Mouse (Mus musculus) ES-CJ7 (cell line): Measurements from ENCODE around the gene Armc12.
A peak's percentile ranks its signal among the peaks of the same experiment; 100 is the strongest.

Source experiments
- DNase-seq: peaks from one replicate; pipeline ENCODE4 v3.0.0; 2011; ENCODE audit warnings: low read depth, low spot score

The Armc12 gene

DNA sequence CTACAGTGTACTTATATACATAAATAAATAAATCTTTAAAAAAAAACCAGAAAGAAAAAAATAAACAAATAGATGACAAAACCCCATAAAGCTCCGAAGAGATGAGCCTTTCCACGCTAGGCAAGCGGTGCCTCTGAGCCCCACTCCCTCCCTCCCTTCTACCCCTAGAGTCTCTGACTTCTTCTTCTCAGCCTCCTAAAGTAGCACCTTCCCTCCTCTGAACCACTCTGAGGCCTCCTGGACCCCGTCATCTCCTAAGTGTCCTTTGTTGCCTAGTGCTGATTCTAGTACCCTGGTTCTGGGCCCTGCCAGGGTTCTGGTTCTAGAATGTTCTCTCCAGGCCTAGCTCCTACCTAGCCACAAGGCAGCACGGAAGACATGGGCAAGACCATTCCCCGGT, at the start of gene Armc12:
Armc12 (plus strand) TSS at position 301 of the 400 bp plus-strand sequence.
- DNase-seq = no peak

DNA sequence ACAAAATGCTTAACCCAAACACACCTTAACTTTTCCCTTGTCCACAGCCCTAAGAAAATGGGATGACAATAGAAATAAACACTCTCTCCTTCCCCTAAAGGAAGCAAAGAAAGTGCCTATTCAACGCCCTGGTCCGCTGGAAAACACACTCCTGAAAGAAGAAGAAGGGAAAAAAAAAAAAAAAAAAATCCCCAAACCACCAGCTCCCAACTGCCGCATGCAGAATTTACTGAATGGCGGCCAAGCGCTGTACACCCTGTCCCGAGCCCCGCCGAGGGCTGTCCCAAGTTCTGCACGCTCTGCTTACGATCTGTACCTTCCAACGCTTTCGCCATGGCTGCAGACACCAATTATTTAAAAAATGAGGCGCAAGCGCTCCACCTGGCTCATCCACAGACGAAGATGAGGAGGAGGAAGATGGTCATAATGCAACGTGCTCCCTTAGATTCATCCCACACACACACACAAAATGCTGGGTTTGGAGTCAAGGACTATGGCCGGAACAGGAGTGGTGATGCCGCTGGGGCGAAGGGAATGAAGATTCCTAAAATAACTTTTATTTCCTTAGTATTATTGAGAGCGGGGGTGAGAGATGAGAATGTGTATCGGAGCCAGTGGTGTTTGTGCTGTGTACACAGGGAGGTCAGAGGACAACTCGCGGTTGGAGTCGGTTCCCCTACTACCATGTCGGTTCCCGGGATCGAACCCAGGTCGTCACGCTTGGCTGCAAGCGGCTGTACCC, 45.7 kb upstream of the Armc12 start:
- peak; percentile 68 for DNase-seq

DNA sequence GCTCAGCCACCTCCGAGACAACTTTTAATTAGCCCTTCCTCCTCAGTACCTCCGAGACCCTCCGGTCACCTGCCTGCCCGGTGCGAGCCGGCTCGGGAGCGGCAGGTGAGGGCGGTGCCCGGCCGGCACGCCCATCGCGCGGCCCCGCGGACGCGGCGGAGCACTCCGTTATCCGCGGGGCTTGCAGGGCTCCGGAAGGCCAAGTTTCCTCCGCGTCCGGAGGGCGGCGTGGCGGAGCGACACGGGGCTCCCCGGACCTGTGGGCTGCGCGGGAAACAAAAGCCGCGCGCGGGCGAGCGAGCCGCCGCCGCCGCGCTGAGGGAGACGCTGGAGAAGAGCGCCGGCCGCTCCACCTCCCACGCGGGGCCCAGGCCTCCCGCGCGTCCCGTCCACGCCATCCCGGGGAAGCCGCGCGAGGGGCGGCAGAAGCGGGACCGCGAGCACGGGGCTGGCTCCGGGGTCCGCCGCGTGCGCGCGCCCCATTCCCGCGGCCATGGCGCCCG, 45.1 kb upstream of the Armc12 start:
- no peak for DNase-seq

DNA sequence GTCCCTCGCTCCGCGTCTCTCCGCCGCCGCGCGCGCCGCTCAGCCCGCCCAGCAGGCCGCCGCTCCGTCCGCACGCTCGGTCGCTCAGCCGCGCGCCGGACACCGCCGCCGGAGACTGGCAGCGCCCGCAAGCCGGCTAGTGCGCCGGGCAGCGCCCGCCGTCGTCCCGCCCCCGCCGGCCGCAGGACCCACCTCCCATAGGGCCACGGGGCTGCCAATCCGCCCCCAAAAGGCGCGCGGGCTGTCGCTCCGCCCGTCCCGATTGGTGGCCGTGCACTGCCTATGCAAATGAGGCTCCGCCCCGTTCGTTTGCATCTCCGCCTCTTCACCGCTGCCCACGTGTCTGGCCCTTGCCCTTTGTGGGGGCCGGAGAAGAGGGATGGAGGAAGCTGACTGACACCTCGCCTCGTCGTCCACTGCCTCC, 44.6 kb upstream of the Armc12 start:
- DNase-seq = peak; percentile 96

DNA sequence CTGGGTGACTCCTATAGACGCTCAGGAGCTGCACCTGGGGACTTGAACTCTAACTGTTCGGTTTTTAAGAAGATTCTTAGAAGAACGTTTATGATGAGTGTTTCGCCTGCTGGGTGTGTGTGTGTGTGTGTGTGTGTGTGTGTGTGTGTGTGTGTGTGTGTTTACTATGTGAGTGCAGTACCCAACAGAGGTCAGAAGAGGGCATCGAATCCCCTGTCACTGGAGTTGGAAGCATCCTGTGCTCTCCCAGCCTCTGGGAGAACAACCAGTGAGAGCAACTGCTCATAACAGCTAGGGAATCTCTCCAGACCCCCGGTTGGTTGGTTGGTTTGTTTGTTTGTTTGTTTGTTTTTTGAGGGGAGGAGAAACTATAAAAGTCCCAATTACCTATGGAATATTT, 43.9 kb upstream of the Armc12 start:
- peak; percentile 78 for DNase-seq

DNA sequence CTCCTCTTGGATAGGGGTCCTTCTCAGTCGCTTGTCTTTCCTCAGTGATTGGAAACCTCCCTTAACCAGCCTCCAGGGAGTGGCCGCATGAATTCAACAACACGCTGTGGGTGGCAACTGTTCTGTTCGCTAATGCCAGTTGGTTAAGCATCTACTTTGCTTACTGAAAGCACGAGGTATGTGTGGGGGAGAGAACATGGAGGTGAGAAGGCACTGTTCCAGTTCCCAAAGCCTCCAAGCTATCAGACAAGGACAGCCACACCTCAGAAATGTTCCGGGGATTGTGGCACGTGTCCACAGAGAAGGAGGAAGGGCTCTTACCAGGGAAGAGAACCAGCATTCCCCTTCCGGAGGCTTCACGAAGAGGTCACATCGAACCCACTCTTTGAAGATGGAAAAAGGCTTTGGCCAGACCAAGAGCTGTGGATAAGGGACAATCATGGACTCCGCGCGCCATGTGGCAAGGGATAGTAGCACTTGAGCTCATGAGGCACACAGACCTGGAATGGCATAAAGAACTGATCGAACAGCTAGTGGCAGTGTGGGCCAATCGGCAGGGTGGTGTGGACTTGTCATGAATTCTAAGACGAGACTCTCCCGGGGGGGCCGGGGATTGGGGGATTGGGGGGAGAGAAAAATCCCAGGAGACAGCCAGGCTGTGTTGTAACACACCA, 42.9 kb upstream of the Armc12 start:
- peak; percentile 55 for DNase-seq

DNA sequence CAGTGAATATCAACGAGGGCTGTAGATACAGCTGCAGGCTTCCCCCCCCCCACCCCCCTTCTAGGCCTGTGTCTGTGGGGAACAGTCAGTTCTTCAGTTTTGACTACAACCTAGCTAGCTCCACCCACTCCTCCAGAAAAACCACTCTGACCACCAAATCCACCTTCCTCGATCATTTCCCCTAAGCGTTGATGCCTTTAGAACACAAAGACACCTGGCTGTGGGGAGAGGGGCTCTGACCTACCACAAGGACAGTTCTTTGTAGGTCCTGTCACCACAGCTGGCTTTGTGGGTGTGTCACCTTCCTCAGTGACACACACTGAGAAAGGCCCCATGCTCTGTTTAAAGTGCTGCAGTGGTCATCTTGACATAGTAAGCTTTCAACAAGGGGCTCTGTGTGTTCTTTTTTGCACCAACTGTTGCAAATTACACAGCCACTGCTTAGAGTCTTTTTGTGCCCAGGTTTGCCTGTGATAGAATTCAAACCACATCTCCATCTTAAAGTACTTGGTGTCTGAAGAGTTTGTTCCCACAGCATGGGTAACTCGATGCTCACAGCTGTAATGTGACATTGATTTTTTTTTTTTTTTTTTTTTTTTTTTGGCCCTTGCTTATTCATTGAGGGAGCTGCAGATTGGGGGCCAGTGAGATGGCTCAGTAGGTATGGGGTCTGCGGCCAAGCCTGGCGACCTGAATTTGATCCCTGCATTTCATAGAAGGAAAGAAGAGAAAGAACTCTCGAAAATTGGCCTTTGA, 42.2 kb upstream of the Armc12 start:
- DNase-seq = peak; percentile 76

DNA sequence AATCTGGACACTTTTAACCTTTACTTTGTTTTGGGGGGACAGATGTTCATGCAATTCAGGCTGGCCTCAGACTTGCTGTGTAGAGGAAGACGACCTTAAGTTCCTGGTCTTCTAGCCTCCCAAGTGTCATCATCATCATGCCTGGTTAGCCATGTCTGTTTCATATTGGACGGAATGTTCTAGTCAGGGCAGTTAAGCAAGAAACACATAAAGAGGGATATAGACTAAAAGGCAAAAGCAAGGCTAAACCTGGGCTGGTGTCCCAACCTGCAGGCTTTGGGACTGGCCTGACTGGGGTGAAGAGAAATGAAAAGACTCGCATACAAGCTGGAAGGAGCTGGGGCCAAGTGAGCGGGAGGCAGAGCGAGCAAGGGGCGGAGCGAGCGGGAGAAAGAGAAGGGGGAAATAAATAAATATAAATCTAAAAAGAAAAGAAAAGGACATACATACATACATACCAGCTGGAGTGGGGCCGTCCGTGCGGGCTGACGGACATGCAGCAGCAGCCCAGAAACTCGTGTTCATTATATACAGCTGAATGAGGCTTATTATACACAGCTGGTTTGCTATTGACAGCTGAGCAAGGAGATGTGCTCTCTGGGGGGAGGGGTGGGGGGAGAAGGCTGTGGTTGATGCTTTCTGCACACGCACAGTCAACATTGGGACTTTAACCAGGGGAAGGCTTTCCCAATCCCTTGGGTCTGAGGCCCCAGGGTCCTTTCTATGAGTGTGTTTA, 39.4 kb upstream of the Armc12 start:
- no peak for DNase-seq

DNA sequence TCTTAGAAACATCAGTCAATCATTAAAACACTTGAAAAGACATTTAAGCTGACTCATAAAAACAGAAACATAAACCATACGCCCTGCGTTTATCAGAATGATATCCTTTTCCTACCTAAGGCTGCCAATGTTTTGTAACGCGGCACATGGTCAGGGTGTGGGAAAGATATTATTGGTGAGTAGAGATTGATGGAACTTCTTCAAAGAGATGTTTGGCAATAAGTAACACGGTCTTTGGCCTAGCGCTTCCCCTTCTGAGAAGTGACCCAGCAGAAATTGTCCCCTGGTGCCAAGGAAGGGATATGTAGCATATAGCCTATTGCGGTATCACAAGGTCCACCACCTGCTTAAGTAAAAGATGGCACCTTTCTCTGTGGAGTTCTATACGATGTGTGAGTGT, 34.8 kb upstream of the Armc12 start:
- DNase-seq = no peak

DNA sequence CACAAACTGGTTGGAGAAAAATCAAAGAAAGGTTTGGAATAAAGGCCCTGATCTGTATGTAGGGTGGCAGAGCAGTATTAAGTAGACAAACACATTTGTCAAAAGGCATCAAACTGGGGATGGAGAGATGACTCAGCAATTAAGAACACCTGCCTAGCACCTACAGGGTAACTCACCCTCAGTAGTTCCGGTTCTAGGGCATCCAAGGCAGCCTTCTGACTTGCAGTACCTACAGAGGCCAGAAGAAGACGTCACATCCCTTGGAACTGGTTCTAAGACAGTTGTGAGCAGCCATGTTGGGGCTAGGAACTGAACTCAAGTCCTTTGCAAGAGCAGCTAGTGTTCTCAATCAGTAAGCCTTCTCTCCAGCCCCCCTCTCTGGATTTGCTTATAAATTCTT, 31.4 kb upstream of the Armc12 start:
- peak; percentile 23 for DNase-seq

DNA sequence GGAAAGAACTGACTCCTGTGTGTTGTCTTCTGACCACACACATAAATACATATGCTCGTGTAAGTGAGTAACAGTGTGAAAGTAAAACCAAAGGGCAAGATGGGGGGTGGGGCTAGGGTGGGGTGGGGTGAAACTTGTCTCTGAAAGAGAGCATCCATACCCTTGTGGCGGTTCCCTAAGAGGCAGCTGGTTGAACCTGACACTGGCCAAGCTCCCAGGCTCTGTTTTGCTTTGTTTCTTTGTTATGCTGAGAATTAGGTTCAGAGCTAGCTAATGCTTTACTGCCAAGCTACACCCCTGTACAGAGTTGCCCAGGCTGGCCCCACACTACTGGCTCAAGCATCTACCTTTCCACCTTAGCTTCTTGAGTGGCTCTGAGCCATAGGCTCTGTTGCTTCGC, 30.1 kb upstream of the Armc12 start:
- peak; percentile 68 for DNase-seq

DNA sequence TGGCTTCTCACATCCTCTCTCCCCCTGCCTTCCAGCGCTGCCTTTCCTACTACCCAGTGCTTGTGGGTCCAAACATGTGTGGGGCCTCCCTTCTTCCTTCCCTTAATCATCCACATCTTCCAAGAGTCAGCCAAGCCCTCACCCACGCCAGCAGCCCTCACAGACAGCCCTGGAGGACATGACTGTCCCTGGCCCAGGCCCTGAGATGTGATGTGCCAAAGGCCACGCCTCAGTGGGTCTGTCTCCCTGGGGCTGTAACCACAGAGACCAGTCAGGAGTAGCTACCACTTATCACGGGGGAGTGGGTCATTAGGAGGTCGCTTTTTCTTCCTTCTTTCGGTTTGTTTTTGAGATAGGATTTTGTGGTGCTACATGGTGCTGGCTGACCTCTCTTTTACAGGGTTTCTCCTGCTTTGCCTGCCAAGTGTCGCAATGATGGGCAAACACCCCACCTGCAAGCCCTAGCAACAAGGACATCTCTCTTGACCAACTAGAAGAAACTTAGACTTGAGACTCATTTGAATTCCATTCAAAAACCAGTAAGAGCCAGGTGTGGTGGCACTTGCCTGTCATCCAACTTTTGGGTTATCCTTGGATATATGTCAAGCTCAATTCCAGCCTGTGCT, 28.3 kb upstream of the Armc12 start:
- DNase-seq = no peak

DNA sequence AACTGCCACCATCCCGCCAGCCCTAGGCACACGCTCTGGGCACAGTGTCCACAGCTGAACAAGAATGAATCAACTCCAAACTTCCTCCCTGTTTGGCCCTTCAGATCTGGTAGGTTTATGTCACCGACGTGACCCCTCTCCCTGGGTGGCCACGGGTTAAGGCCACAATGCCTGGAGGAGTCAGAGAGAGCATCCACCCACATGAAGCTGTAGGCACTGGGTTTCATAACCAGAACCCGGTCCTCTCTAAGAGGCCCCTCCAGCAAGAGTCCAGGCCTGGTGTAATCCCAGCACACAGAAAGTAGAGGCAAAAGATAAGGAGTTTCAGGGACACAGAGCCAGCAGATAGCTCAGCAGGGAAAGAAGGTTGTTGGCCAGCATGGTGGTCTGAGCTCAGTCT, 26.4 kb upstream of the Armc12 start:
- DNase-seq = no peak

DNA sequence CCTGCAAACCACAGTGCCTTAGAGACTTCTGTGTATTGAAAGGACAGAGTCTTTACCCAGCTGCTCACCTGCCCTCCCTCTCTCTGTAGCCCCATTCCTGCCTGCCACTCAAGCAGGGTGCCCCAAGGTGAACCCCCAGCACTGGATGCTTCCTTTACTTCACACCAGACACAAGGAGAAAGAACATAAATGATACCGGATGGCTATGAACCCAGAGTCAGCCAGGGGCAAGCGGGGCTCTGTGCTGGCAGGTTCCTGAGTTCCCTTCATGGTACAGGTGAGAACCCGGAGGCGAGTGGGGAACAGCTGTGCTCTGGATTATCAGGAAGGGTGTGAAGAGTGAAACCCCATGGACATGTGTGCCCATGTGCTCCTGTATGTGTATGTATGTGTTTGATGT, 25.0 kb upstream of the Armc12 start:
- DNase-seq = no peak

DNA sequence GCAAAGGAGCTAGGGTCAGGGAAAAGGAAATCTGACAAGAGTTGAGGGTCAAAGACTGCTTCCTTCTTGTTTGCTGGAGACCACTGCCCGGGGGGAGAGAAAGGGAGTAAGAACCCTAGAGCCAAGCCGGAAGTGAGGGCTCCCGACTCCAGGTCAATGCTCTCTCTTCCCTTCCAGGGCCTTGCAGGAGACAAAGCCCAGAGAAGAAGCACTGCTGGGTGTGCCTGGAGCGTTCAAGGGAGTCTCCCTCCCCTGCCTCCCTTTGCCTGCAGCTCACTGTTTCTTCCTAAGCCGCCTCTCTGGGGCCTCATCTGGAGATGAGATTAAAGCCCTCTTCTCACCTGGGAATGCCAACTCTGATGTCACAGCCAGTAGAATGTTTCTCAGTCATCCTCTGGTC, 23.7 kb upstream of the Armc12 start:
- DNase-seq = peak; percentile 65

DNA sequence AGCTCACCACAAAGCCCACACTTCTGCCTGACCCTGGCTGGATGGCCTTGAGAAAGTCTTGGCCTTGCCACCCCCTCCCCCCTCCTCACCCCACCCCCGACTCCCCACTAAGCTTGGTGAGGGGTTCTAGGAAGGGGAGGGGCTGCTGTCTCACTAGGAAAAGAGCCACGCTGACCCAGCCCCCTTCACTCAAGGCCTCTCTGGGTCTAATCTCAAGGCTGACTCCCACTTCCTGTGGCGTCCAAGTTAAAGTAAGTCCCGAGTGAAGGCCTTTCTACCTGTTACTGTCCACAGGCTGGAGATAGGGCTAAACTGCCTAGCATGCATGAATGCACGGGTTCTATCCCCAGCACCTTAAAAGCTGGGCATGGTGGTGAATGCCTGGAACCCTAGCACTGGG, 23.1 kb upstream of the Armc12 start:
- peak; percentile 77 for DNase-seq

DNA sequence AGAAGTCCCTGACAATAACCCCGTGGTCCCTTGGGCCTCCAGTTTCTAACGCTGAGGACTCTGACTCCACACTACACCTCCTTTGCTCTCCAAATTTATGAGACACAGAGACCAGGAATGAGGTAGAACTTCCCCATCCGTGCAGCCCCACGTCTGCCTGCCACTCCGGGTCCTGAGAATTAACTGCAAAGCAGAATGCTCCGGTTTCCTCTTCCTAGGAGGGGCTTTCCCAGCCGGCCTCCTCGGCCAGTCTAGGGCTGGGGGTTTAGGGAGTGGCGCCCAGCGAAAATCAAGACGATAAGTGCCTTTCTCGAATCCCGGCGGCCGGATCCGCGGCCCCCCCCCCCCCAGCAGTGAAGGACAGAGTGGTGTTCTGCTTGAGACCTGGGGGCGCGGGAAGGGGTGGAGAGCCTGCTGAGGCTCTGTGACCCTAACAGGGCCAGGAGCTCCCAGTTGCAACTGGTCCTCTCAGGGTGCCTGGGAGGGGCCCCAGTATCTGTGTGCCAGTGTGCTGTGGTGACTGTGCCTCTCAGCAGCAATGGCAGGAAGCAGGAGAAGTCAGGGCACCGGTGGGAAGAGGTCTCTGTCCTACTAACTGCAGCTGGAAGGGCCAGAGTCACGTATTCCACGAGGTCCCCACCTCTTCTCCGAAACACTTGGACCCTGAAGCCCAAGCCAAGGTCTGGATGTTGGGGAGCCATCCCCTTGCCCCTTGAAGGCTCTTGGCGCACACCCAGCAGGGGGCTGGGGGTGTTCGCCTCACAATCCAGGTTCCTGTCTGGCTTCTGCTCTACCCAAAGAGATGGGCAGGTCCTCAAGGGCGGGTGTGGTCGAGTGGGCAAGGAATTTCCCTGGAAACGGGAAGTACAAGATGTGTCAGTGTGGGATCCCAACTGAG, 19.9 kb upstream of the Armc12 start:
- peak; percentile 57 for DNase-seq

DNA sequence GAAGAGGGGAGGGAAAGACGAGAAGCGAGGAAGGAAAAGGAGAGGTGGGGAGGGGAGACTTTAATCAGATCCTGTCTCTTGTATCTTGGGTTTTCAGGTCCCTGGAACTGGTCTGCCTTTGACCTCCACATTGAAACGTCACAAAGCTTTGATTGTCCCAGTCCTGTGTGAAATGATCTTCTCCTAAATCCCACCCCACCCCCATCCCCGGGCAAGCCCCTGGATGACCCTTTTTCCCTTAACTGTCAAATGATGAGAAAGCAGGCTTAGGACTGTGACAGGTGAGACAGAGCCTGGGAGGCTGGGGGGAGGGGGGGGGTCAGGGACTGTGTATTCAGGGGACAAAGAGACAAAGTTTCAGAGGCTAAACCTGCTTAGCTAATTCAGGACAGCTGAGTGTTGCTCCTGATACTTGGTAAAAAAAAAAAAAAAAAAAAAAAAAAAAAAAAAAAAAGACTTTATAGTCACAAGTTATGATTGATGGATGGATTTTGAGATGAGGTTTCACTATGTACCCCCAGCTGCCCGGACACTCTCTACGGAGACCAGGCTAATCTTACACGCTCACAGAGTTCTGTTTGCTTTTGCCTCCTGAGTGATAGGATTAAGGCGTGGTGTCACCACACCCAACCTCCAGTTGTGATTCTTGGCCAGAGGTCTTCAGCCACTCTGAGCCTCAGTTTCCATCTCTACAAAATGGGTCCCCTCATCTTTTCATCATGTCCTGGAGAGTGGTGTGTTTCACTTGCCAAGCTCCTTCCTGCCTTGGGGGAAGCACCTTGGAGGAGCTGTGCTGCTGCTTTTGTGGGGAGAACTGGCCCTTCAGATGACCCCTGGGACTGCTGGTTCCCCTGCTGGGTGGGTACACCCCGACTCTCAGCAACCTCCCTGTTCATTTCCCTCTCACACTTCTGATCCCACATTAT, 18.7 kb upstream of the Armc12 start:
- no peak for DNase-seq

DNA sequence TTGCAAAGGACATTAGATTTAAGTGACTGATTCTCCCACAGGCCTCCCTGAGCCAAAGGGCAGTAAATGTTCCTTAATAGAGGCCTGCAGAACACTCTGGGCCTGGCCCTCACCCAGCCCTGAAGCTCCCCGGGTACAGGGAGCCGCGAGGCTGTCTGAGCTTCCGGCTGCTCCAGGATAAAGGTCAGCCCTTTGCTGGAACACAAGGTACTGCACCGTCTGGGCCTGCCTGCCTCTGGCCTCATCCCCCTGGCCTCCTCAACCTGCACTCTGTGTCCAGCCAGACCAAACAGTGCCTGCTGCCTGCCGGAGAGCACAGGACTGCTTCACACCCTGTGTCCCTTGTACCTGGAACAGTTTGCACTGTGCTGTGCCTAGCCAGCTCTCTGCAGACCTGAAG, 17.9 kb upstream of the Armc12 start:
- DNase-seq = no peak
